Mouse (Mus musculus): ENCODE results near the gene Rpl3.

GRCm38 (mm10) chr15:80131421-80131820 lies 39.8 kb upstream of the Rpl3 start:
- TF ChIP-seq CTCF (IDR thresholded peaks at IDR 0.05; ENCODE audit: low read depth) (no peak), EP300 (optimal IDR thresholded peaks at IDR 0.05) (no peak)

Data from stomach, postnatal 0 days (tissue).